27 mouse cellular contexts compared by ENCODE assay signal in genomic region chr1:7318850-7319249, GRCm38 (mm10).
DNase-seq lines count a peak whose midpoint lies in the region; ATAC-seq and TF ChIP-seq lines count a peak whose summit lies in the region.
"Had no signal": no experiment of that assay in that cellular context is flagged by ENCODE, and none has a peak within 500 bp of the region (broad histone marks: within the 10 kb centered on the region; RNA-seq: fewer than 3 reads in every experiment).

No protein-coding gene starts in this region.

- H3K9ac ChIP-seq in hindbrain, embryonic 11.5 days (ENCODE audit: low read depth, low read length), result no peak overlapping the region
- H3K9ac ChIP-seq in hindbrain, postnatal 0 days (replicated peaks; ENCODE audit: low read length), result no peak overlapping the region
- no peak overlapping the region for H3K9ac ChIP-seq in forebrain, embryonic 15.5 days (replicated peaks)
- no peak overlapping the region for H3K9ac ChIP-seq in hindbrain, embryonic 14.5 days
- no peak overlapping the region for H3K9ac ChIP-seq in neural tube, embryonic 15.5 days (replicated peaks)
- H3K9ac ChIP-seq: embryonic facial prominence, embryonic 13.5 days; limb, embryonic 15.5 days; liver, embryonic 13.5 days had no signal

- H3K9me3 ChIP-seq in hindbrain, embryonic 11.5 days (ENCODE audit: control insufficient read depth, low read length), result no peaks in the 10 kb centered on the region
- H3K9me3 ChIP-seq in hindbrain, postnatal 0 days (ENCODE audit: low read length), result no peaks in the 10 kb centered on the region
- no peaks in the 10 kb centered on the region for H3K9me3 ChIP-seq in forebrain, embryonic 15.5 days
- no peaks in the 10 kb centered on the region for H3K9me3 ChIP-seq in hindbrain, embryonic 14.5 days (ENCODE audit: control insufficient read depth, low read length)
- no peaks in the 10 kb centered on the region for H3K9me3 ChIP-seq in neural tube, embryonic 15.5 days (replicated peaks)
- no peaks in the 10 kb centered on the region for H3K9me3 ChIP-seq in limb, embryonic 10.5 days (replicated peaks)
- H3K9me3 ChIP-seq: embryonic facial prominence, embryonic 13.5 days; limb, embryonic 15.5 days; liver, embryonic 13.5 days had no signal

- DNase-seq in hindbrain, embryonic 11.5 days (ENCODE audit: low spot score), result no peak
- no peak for DNase-seq in hindbrain, postnatal 0 days (ENCODE audit: low spot score)
- no peak for DNase-seq in hindbrain, embryonic 14.5 days (ENCODE audit: low spot score)
- DNase-seq in gastrocnemius, postnatal 10 days, result no peak
- DNase-seq in limb, embryonic 10.5 days (ENCODE audit: low spot score), result no peak
- DNase-seq: adrenal gland, postnatal 25 days; cerebellum, adult 18-20 months; cerebellum, postnatal 10 days; gastrocnemius, postnatal 14 days; heart, adult 11 months; heart, postnatal 36 days; kidney, adult 18-20 months; kidney, postnatal 4 days; liver, embryonic 13.5 days; lung, adult 18-20 months; retina, postnatal 1 day; right cerebral cortex, postnatal 14 days; thymus, postnatal 4 days had no signal

- H3K4me2 ChIP-seq in hindbrain, embryonic 11.5 days (replicated peaks; ENCODE audit: low read depth, low read length), result no peak overlapping the region
- no peak overlapping the region for H3K4me2 ChIP-seq in hindbrain, postnatal 0 days (ENCODE audit: low read depth, low read length)
- H3K4me2 ChIP-seq in forebrain, embryonic 15.5 days (replicated peaks), result no peak overlapping the region
- H3K4me2 ChIP-seq in hindbrain, embryonic 14.5 days (replicated peaks), result no peak overlapping the region
- H3K4me2 ChIP-seq in neural tube, embryonic 15.5 days, result no peak overlapping the region
- H3K4me2 ChIP-seq: embryonic facial prominence, embryonic 13.5 days; heart, embryonic 11.5 days; limb, embryonic 15.5 days; liver, embryonic 13.5 days had no signal

- ATAC-seq in hindbrain, embryonic 11.5 days (ENCODE audit: low FRiP score), result 0 out of 2 replicates have a peak, but pooled peaks have one; percentile 37
- ATAC-seq in hindbrain, postnatal 0 days, result no peak
- ATAC-seq in forebrain, embryonic 15.5 days (replicated peaks), result 0 out of 2 replicates have a peak, but pooled peaks have one; percentile 19
- peak; percentile 86; the same call in 1 of the 2 replicates for ATAC-seq in hindbrain, embryonic 14.5 days (ENCODE audit: low FRiP score)
- peak; percentile 88 for ATAC-seq in neural tube, embryonic 15.5 days (ENCODE audit: low FRiP score)
- ATAC-seq: CD4-positive, CD25-positive, alpha-beta regulatory T cell, adult 4 months; inflammation-experienced regulatory T-cells, adult 6 months; lung, postnatal 0 days had no signal

- no peaks in the 10 kb centered on the region for H3K27me3 ChIP-seq in hindbrain, embryonic 11.5 days (ENCODE audit: control insufficient read depth, insufficient read depth, low read length)
- no peaks in the 10 kb centered on the region for H3K27me3 ChIP-seq in hindbrain, postnatal 0 days (ENCODE audit: insufficient read depth, low read length)
- H3K27me3 ChIP-seq in forebrain, embryonic 15.5 days, result no peaks in the 10 kb centered on the region
- H3K27me3 ChIP-seq in hindbrain, embryonic 14.5 days (ENCODE audit: control insufficient read depth, insufficient read depth, low read length), result 0 out of 2 replicates have a peak, but pooled peaks cover 3% of the 10 kb centered on the region
- no peaks in the 10 kb centered on the region for H3K27me3 ChIP-seq in neural tube, embryonic 15.5 days (replicated peaks)
- H3K27me3 ChIP-seq in limb, embryonic 10.5 days (ENCODE audit: low read depth, poor library complexity, severe bottlenecking), result no peaks in the 10 kb centered on the region
- H3K27me3 ChIP-seq: embryonic facial prominence, embryonic 13.5 days; limb, embryonic 15.5 days; liver, embryonic 13.5 days had no signal

- 59% methylated on average over 2 of the region's 2 CpGs for WGBS in hindbrain, embryonic 11.5 days
- 54% methylated on average over 2 of the region's 2 CpGs for WGBS in hindbrain, postnatal 0 days
- WGBS in forebrain, embryonic 15.5 days, result 32% methylated on average over 2 of the region's 2 CpGs
- WGBS in hindbrain, embryonic 14.5 days, result 54% methylated on average over 2 of the region's 2 CpGs
- WGBS in neural tube, embryonic 15.5 days, result 39% methylated on average over 2 of the region's 2 CpGs
- 80% methylated on average over 2 of the region's 2 CpGs for WGBS in limb, embryonic 10.5 days

- TF ChIP-seq CTCF in hindbrain, postnatal 0 days (IDR thresholded peaks at IDR 0.05; ENCODE audit: low read depth), result no peak

- no peaks in the 10 kb centered on the region for H3K4me1 ChIP-seq in hindbrain, embryonic 11.5 days (replicated peaks; ENCODE audit: control insufficient read depth, insufficient read depth, low read length)
- H3K4me1 ChIP-seq in hindbrain, postnatal 0 days (ENCODE audit: insufficient read depth, low read length), result no peaks in the 10 kb centered on the region
- H3K4me1 ChIP-seq in forebrain, embryonic 15.5 days, result no peaks in the 10 kb centered on the region
- H3K4me1 ChIP-seq in hindbrain, embryonic 14.5 days (replicated peaks; ENCODE audit: control insufficient read depth, insufficient read depth, low read length), result peaks cover 6% of the 10 kb centered on the region; the same call in 1 of the 2 replicates
- H3K4me1 ChIP-seq in neural tube, embryonic 15.5 days, result peaks cover 7% of the 10 kb centered on the region
- H3K4me1 ChIP-seq in limb, embryonic 10.5 days, result no peaks in the 10 kb centered on the region
- H3K4me1 ChIP-seq: embryonic facial prominence, embryonic 13.5 days; limb, embryonic 15.5 days; liver, embryonic 13.5 days had no signal

- H3K27ac ChIP-seq in hindbrain, embryonic 11.5 days (ENCODE audit: low read depth, low read length), result no peak overlapping the region
- no peak overlapping the region for H3K27ac ChIP-seq in hindbrain, postnatal 0 days
- no peak overlapping the region for H3K27ac ChIP-seq in forebrain, embryonic 15.5 days (replicated peaks)
- no peak overlapping the region for H3K27ac ChIP-seq in hindbrain, embryonic 14.5 days
- H3K27ac ChIP-seq in neural tube, embryonic 15.5 days (replicated peaks), result no peak overlapping the region
- no peak overlapping the region for H3K27ac ChIP-seq in limb, embryonic 10.5 days
- H3K27ac ChIP-seq: embryonic facial prominence, embryonic 13.5 days; limb, embryonic 15.5 days; liver, embryonic 13.5 days; macrophage had no signal

- no peak overlapping the region for H3K4me3 ChIP-seq in hindbrain, embryonic 11.5 days (ENCODE audit: low read depth, low read length)
- no peak overlapping the region for H3K4me3 ChIP-seq in hindbrain, postnatal 0 days (ENCODE audit: low read length)
- H3K4me3 ChIP-seq in forebrain, embryonic 15.5 days, result no peak overlapping the region
- no peak overlapping the region for H3K4me3 ChIP-seq in hindbrain, embryonic 14.5 days (replicated peaks; ENCODE audit: low read length)
- no peak overlapping the region for H3K4me3 ChIP-seq in neural tube, embryonic 15.5 days (replicated peaks)
- H3K4me3 ChIP-seq in limb, embryonic 10.5 days, result no peak overlapping the region
- H3K4me3 ChIP-seq: embryonic facial prominence, embryonic 13.5 days; limb, embryonic 15.5 days; liver, embryonic 13.5 days had no signal

- no peaks in the 10 kb centered on the region for H3K36me3 ChIP-seq in hindbrain, embryonic 11.5 days (ENCODE audit: control insufficient read depth, insufficient read depth, low read length)
- no peaks in the 10 kb centered on the region for H3K36me3 ChIP-seq in hindbrain, postnatal 0 days (ENCODE audit: insufficient read depth, low read length)
- H3K36me3 ChIP-seq in forebrain, embryonic 15.5 days, result no peaks in the 10 kb centered on the region
- no peaks in the 10 kb centered on the region for H3K36me3 ChIP-seq in hindbrain, embryonic 14.5 days (replicated peaks; ENCODE audit: control insufficient read depth, insufficient read depth)
- H3K36me3 ChIP-seq in neural tube, embryonic 15.5 days, result no peaks in the 10 kb centered on the region
- H3K36me3 ChIP-seq in limb, embryonic 10.5 days, result no peaks in the 10 kb centered on the region
- H3K36me3 ChIP-seq: embryonic facial prominence, embryonic 13.5 days; limb, embryonic 15.5 days; liver, embryonic 13.5 days had no signal
